28 mouse cellular contexts compared by ENCODE assay signal in the genomic region with DNA sequence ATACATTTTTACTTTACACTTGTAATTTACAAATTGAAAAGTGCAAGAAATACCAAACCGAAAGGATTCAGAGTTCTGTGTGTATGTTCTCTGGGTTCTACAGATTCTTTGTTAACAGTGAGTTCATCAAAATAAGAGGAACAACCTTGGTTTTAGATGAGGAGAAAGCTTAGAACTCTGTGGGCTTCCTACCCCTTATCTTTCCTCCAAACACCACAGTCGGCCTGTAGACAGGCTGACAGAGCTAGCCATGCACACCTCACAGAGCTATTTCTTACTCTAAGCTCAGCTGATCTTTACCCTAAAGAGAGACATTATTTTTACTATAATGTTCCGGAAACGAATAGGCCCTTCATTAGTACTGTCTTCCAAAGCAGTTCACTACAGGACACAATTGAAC.
"Had no signal": no experiment of that assay in that cellular context is flagged by ENCODE, and none has a peak within 500 bp of the region (broad histone marks: within the 10 kb centered on the region; RNA-seq: fewer than 3 reads in every experiment).

No protein-coding gene starts in this region.

- H3K27ac ChIP-seq: embryonic facial prominence, embryonic 10.5 days; embryonic facial prominence, embryonic 12.5 days; embryonic facial prominence, embryonic 13.5 days; embryonic facial prominence, embryonic 15.5 days; forebrain, embryonic 10.5 days; forebrain, embryonic 12.5 days; forebrain, embryonic 13.5 days; forebrain, embryonic 15.5 days; gastrocnemius, adult 2 months; heart, adult 2 months; heart, embryonic 10.5 days had no signal

- H3K36me3 ChIP-seq: embryonic facial prominence, embryonic 10.5 days; embryonic facial prominence, embryonic 12.5 days; embryonic facial prominence, embryonic 13.5 days; embryonic facial prominence, embryonic 15.5 days; forebrain, embryonic 10.5 days; forebrain, embryonic 12.5 days; forebrain, embryonic 15.5 days; heart, embryonic 10.5 days had no signal

- H3K4me2 ChIP-seq: embryonic facial prominence, embryonic 12.5 days; embryonic facial prominence, embryonic 13.5 days; embryonic facial prominence, embryonic 15.5 days; forebrain, embryonic 12.5 days; forebrain, embryonic 13.5 days; forebrain, embryonic 15.5 days; heart, embryonic 11.5 days had no signal

- DNase-seq: cerebellum, adult 9-11 months; cerebellum, postnatal 10 days; cerebellum, postnatal 14 days; cerebellum, postnatal 25 days; cerebellum, postnatal 36 days; embryo, embryonic 11 days; forebrain, postnatal 0 days; gastrocnemius, adult 2 months; gastrocnemius, postnatal 10 days; gastrocnemius, postnatal 14 days; gastrocnemius, postnatal 25 days; gastrocnemius, postnatal 36 days; heart, adult 11 months; heart, adult 18-20 months; heart, adult 2 months had no signal

- H3K4me3 ChIP-seq: embryonic facial prominence, embryonic 10.5 days; embryonic facial prominence, embryonic 12.5 days; embryonic facial prominence, embryonic 13.5 days; embryonic facial prominence, embryonic 15.5 days; erythroblast, embryonic 14.5 days; forebrain, embryonic 10.5 days; forebrain, embryonic 12.5 days; forebrain, embryonic 13.5 days; forebrain, embryonic 15.5 days; gastrocnemius, adult 2 months; heart, adult 2 months; heart, embryonic 10.5 days had no signal

- ATAC-seq: forebrain, embryonic 13.5 days; forebrain, embryonic 14.5 days; forebrain, embryonic 15.5 days; forebrain, embryonic 16.5 days; forebrain, postnatal 0 days had no signal

- H3K4me1 ChIP-seq: embryonic facial prominence, embryonic 12.5 days; embryonic facial prominence, embryonic 15.5 days had no signal

- H3K9me3 ChIP-seq: embryonic facial prominence, embryonic 10.5 days; embryonic facial prominence, embryonic 12.5 days; embryonic facial prominence, embryonic 13.5 days; embryonic facial prominence, embryonic 15.5 days; forebrain, embryonic 10.5 days; forebrain, embryonic 12.5 days; forebrain, embryonic 13.5 days; forebrain, embryonic 15.5 days; heart, embryonic 10.5 days had no signal

- H3K9ac ChIP-seq: embryonic facial prominence, embryonic 12.5 days; embryonic facial prominence, embryonic 13.5 days; embryonic facial prominence, embryonic 15.5 days; forebrain, embryonic 12.5 days; forebrain, embryonic 13.5 days; forebrain, embryonic 15.5 days; forebrain, postnatal 0 days had no signal

- H3K27me3 ChIP-seq: embryonic facial prominence, embryonic 12.5 days; embryonic facial prominence, embryonic 15.5 days; forebrain, embryonic 13.5 days; forebrain, embryonic 15.5 days had no signal
